Mouse (Mus musculus) cortical plate, adult 2 months (tissue): Measurements from ENCODE around the gene Asic1.

Experiments used
- CTCF ChIP-seq: fragments of 200-500 bp; IDR thresholded peaks from 2 replicates; pipeline ENCODE4 v1.5.1; 2011; ENCODE audit warnings: mild to moderate bottlenecking, control low read depth, low read length; ENCODE audit not compliant: insufficient read depth; ENCODE audit errors: extremely low read depth
- POLR2A ChIP-seq: fragments of 200-500 bp; IDR thresholded peaks from 2 replicates; pipeline ENCODE4 v1.6.1; 2011; ENCODE audit warnings: mild to moderate bottlenecking, low read length, control low read depth; ENCODE audit not compliant: insufficient read depth; ENCODE audit errors: extremely low read depth

DNA sequence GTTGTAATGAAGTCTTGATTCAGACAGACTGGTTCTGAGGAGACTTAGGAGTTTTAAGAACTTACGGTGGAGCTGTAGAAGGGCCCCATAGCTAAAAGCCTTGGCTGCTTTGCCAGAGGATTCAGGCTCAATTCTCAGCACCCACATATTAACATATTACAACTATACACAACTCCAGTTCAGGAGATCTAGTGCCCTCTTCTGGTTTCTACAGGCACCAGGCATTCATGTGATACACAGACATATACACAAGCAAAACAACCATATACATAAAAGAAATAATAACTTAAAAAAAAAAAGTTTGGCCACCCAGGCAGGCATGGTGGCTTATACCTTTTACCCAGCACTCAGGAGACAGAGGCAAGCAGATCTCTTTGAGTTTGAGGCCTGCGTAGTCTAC lies 2.6 kb upstream of the Asic1 start:
- TF ChIP-seq POLR2A (no peak), CTCF (no peak)
